Mouse (Mus musculus): ENCODE data around the gene Ralb. TPM values are rescaled to one million over a fixed set of nuclear protein-coding genes. Genes with fewer than 3 reads are reported as not detected.

The Ralb gene
- polyA plus RNA-seq, 1 experiment from 2014 or later, result 174 TPM

DNA sequence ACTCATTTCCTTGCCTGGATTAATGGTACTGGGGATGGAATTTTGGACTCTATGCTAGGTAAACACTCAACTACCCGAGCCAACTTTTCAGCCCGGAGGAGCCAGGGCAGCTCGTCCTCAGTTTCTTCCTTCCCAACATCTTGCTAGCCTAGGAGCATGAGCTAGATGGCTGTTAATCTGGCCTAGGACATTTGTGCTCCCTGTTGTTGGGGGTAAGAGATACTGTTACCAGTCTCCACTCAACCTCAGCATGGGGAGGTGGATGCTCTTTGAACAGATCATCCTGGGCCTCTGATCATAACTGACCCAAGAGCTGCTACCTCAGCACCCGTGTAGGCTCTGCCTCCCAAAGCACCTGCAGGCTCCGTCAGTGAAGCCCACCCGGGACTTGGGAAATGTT, 38.7 kb upstream of the Ralb start:
- Histone ChIP-seq H3K27me3 (ENCODE audit: insufficient read depth, low read length) (no peaks in the 10 kb centered on the region), H3K27ac (ENCODE audit: low read length) (no peak overlapping the region), H3K4me2 (replicated peaks; ENCODE audit: low read depth, low read length) (no peak overlapping the region), H3K9ac (replicated peaks; ENCODE audit: low read length) (no peak overlapping the region), H3K9me3 (ENCODE audit: low read length) (no peaks in the 10 kb centered on the region), H3K4me1 (ENCODE audit: insufficient read depth, low read length) (peaks cover 4% of the 10 kb centered on the region; the same call in 1 of the 2 replicates), H3K4me3 (ENCODE audit: low read length) (no peak overlapping the region), H3K36me3 (ENCODE audit: insufficient read depth, low read length) (peaks cover 12% of the 10 kb centered on the region)
- WGBS, result 91% methylated on average over 6 of the region's 6 CpGs
- no peak for ATAC-seq (ENCODE audit: low FRiP score, low TSS enrichment)

DNA sequence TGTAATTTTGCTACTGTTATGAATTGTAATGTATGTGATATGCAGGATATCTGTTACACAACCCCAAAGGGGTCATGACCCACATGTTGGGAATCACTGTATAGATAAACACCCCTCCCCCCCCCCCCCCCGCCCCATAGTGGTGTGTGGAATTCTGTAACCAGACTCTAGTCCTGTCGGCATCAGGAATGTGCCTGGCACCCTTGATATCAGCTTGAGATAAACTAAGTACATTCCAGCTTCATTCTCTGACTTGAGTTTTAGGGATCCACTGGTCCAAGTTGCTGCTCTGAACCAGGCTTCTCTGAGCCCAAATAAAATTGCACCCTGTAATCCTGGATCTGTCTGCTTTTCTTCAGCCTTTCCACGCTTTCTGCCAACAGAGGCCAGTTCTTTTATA, 37.0 kb upstream of the Ralb start:
- 41% methylated on average over 3 of the region's 3 CpGs for WGBS
- Histone ChIP-seq H3K4me2 (replicated peaks; ENCODE audit: low read depth, low read length) (no peak overlapping the region), H3K9me3 (ENCODE audit: low read length) (no peaks in the 10 kb centered on the region), H3K27me3 (ENCODE audit: insufficient read depth, low read length) (no peaks in the 10 kb centered on the region), H3K27ac (ENCODE audit: low read length) (no peak overlapping the region), H3K4me1 (ENCODE audit: insufficient read depth, low read length) (peaks cover 4% of the 10 kb centered on the region; the same call in 1 of the 2 replicates), H3K36me3 (ENCODE audit: insufficient read depth, low read length) (peaks cover under 1% of the 10 kb centered on the region; the same call in 1 of the 2 replicates), H3K9ac (replicated peaks; ENCODE audit: low read length) (no peak overlapping the region), H3K4me3 (ENCODE audit: low read length) (no peak overlapping the region)
- ATAC-seq (ENCODE audit: low FRiP score, low TSS enrichment), result no peak

DNA sequence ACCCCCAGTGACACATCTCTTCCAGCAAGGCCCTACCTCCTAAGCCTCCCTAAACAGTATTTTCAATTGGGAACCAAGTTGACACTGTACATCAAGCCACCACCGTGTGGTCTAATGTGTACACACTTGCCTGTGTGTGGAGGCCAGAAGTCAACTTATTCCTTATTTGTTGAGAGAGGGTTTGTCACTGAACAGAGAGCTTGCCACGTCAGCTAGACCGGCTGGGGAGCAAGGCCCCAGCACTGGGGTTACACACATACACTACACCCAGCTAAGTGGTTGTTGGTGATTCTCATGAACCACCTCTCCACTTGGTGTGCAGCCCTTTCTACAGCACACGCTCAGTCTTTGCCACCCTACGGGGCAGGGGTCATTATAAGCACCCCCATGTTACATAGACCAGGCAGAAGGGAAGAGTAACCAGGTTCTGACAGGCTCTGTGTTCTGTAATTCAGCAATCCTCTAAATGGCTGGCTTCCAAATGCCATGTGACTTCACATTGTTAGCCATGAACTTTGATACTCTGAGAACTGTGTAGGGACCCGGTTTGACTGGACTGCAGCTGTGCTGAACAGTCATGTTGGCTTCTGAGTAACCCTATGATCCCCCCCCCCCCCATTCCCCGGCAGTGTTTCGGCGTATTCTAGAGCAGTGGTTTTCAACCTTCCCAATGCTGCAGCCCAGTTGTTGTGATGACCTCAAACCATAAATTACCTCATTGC, 36.4 kb upstream of the Ralb start:
- ATAC-seq (ENCODE audit: low FRiP score, low TSS enrichment), result peak; percentile 80
- Histone ChIP-seq H3K9ac (replicated peaks; ENCODE audit: low read length) (no peak overlapping the region), H3K4me1 (ENCODE audit: insufficient read depth, low read length) (peaks cover 4% of the 10 kb centered on the region; the same call in 1 of the 2 replicates), H3K9me3 (ENCODE audit: low read length) (no peaks in the 10 kb centered on the region), H3K27ac (ENCODE audit: low read length) (peak overlapping the region; percentile 32; the same call in 1 of the 2 replicates), H3K27me3 (ENCODE audit: insufficient read depth, low read length) (no peaks in the 10 kb centered on the region), H3K4me3 (ENCODE audit: low read length) (no peak overlapping the region), H3K36me3 (ENCODE audit: insufficient read depth, low read length) (no peaks in the 10 kb centered on the region; the same call in 1 of the 2 replicates), H3K4me2 (replicated peaks; ENCODE audit: low read depth, low read length) (no peak overlapping the region)
- 61% methylated on average over 9 of the region's 9 CpGs for WGBS

DNA sequence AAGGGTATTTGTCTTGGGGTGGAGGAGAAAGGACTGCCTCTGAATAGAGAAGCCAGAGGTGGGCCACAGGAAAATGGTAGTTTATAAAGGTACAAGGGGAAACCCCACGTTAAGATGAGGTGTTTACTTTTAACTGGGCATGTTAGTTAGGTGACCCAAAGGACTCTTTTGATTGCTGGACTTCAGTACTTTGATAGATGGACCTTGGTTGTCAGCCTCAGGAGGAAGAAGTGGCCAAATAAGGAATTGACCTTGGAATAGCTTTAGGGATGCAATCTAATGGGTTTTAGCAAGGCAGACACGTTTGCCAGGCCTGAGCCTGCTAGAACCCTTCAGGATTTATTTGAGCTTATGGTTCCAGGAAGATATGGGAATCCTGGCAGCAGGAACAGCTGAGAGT, 34.7 kb upstream of the Ralb start:
- WGBS, result 71% methylated on average over 2 of the region's 2 CpGs

DNA sequence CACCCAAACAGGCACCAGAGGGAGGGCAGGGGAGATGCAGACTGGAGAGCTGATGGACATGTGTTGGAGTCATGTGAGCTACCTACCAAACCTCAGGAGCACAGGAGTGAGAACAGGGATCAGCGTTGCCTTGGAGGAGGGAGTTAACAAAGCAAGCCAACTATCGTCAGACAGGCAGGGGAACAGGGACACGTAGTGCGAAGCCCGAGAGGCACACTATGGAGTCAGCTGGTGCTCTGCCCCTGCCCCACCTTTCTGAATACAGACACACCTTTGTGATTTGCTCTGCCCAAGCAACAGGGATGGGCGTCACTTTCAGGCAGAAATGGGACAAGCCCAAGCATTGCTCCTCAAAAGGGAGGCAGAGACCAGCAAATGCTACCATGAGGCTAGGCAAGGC, 33.1 kb upstream of the Ralb start:
- no peaks in the 10 kb centered on the region for H3K9me3 ChIP-seq (ENCODE audit: low read length)
- H3K4me2 ChIP-seq (replicated peaks; ENCODE audit: low read depth, low read length), result no peak overlapping the region
- no peak overlapping the region for H3K27ac ChIP-seq (ENCODE audit: low read length)
- ATAC-seq (ENCODE audit: low FRiP score, low TSS enrichment), result no peak
- peaks cover 4% of the 10 kb centered on the region; the same call in 1 of the 2 replicates for H3K4me1 ChIP-seq (ENCODE audit: insufficient read depth, low read length)
- no peaks in the 10 kb centered on the region; the same call in 1 of the 2 replicates for H3K36me3 ChIP-seq (ENCODE audit: insufficient read depth, low read length)
- H3K4me3 ChIP-seq (ENCODE audit: low read length), result no peak overlapping the region
- 90% methylated on average over 6 of the region's 6 CpGs for WGBS
- H3K27me3 ChIP-seq (ENCODE audit: insufficient read depth, low read length), result no peaks in the 10 kb centered on the region
- no peak overlapping the region for H3K9ac ChIP-seq (replicated peaks; ENCODE audit: low read length)

More for the DNA sequence above, 34.7 kb upstream of the Ralb start:
- no peak overlapping the region for H3K4me3 ChIP-seq (ENCODE audit: low read length)
- no peak overlapping the region for H3K27ac ChIP-seq (ENCODE audit: low read length)
- no peaks in the 10 kb centered on the region; the same call in none of the 2 replicates for H3K36me3 ChIP-seq (ENCODE audit: insufficient read depth, low read length)
- H3K27me3 ChIP-seq (ENCODE audit: insufficient read depth, low read length), result no peaks in the 10 kb centered on the region
- H3K9ac ChIP-seq (replicated peaks; ENCODE audit: low read length), result no peak overlapping the region
- ATAC-seq (ENCODE audit: low FRiP score, low TSS enrichment), result no peak
- H3K4me1 ChIP-seq (ENCODE audit: insufficient read depth, low read length), result peaks cover 4% of the 10 kb centered on the region; the same call in 1 of the 2 replicates
- H3K9me3 ChIP-seq (ENCODE audit: low read length), result no peaks in the 10 kb centered on the region
- no peak overlapping the region for H3K4me2 ChIP-seq (replicated peaks; ENCODE audit: low read depth, low read length)

DNA sequence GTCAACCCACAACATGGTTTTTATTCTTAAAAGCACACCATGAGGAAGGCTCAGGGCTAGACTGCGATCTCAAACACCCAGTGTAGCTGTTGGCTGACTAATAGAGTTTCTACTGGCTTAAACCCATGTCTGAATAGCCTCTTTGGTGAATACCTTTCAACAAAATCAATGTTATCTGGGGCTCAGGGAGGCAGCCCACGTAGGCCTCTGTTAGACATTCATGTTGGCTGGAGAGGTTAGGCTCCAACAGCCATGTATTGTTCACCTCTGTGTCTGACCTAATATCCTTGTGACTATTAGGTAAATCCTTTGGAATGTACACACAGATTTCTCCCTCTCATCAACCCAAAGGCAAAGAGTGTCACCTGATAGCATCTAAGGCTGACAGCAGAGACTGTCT, 31.5 kb upstream of the Ralb start:
- Histone ChIP-seq H3K9ac (replicated peaks; ENCODE audit: low read length) (no peak overlapping the region), H3K9me3 (ENCODE audit: low read length) (no peaks in the 10 kb centered on the region), H3K4me1 (ENCODE audit: insufficient read depth, low read length) (no peaks in the 10 kb centered on the region), H3K36me3 (ENCODE audit: insufficient read depth, low read length) (no peaks in the 10 kb centered on the region; the same call in 1 of the 2 replicates), H3K27ac (ENCODE audit: low read length) (no peak overlapping the region), H3K27me3 (ENCODE audit: insufficient read depth, low read length) (no peaks in the 10 kb centered on the region), H3K4me3 (ENCODE audit: low read length) (no peak overlapping the region), H3K4me2 (replicated peaks; ENCODE audit: low read depth, low read length) (no peak overlapping the region)
- ATAC-seq (ENCODE audit: low FRiP score, low TSS enrichment), result no peak
- WGBS, result 83% methylated on average over 2 of the region's 2 CpGs

DNA sequence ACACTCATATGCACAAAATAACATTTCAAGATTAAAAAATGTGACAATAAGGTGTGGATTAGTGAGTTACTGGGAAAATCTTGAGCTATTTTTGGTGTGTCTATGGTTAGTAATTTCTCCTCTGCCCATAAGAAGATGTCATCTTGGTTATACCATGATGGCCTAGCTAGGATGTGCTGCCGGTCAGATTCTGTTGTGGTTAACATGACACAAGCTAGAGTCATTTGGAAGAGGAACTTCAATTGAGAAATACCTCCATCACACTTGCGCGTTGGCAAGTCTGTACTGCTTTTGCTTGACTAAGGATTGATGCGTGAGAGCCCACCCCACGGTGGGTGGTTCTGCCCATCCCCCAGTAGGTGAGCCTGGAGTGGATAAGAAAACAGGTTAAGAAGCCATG, 29.7 kb upstream of the Ralb start:
- H3K9me3 ChIP-seq (ENCODE audit: low read length), result peaks cover 1% of the 10 kb centered on the region; the same call in 1 of the 2 replicates
- H3K4me3 ChIP-seq (ENCODE audit: low read length), result no peak overlapping the region
- H3K36me3 ChIP-seq (ENCODE audit: insufficient read depth, low read length), result peaks cover 3% of the 10 kb centered on the region
- no peak overlapping the region for H3K27ac ChIP-seq (ENCODE audit: low read length)
- no peak overlapping the region for H3K4me2 ChIP-seq (replicated peaks; ENCODE audit: low read depth, low read length)
- H3K4me1 ChIP-seq (ENCODE audit: insufficient read depth, low read length), result no peaks in the 10 kb centered on the region
- ATAC-seq (ENCODE audit: low FRiP score, low TSS enrichment), result no peak
- H3K27me3 ChIP-seq (ENCODE audit: insufficient read depth, low read length), result no peaks in the 10 kb centered on the region
- 97% methylated on average over 5 of the region's 5 CpGs for WGBS
- H3K9ac ChIP-seq (replicated peaks; ENCODE audit: low read length), result no peak overlapping the region

DNA sequence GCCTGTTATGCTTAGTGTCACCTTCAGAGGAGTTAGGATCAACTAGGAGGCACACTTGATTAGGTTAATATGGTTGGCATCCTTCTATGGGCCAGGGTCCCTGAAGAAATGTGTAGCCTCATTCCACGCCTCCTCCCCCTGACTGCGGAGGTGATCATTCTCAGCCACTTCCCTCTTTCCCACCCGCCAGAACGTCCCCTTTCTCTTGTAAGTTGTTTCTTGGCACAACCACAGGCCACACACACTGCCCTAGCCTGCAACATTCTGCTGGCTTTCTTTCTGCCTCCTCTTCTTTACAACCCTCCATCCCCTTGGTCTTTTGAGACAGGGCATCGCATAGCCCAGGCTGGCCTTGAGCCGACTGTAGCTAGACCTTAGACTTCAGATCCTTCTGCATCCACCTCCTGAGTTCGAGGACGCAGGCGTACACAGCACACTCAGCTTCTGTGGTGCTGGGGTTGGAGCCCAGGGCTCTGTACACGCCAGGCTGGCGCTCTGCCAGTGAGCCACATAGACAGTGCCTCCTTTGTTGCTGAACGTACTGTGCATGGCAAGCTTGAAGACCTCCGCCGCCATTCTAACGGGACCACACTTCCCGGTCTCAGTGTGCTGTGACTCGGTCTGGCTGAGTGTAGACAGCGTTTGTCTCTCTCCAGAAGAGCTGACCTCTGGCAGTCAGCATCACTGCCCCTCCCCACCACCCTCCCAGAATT, 28.7 kb upstream of the Ralb start:
- Histone ChIP-seq H3K4me2 (replicated peaks; ENCODE audit: low read depth, low read length) (no peak overlapping the region), H3K9me3 (ENCODE audit: low read length) (peaks cover 12% of the 10 kb centered on the region), H3K27ac (ENCODE audit: low read length) (no peak overlapping the region), H3K4me1 (ENCODE audit: insufficient read depth, low read length) (no peaks in the 10 kb centered on the region), H3K36me3 (ENCODE audit: insufficient read depth, low read length) (peaks cover 14% of the 10 kb centered on the region), H3K9ac (replicated peaks; ENCODE audit: low read length) (no peak overlapping the region), H3K4me3 (ENCODE audit: low read length) (no peak overlapping the region), H3K27me3 (ENCODE audit: insufficient read depth, low read length) (no peaks in the 10 kb centered on the region)
- 0 out of 2 replicates have a peak, but pooled peaks have one; percentile 36 for ATAC-seq (ENCODE audit: low FRiP score, low TSS enrichment)
- WGBS, result 91% methylated on average over 18 of the region's 18 CpGs

DNA sequence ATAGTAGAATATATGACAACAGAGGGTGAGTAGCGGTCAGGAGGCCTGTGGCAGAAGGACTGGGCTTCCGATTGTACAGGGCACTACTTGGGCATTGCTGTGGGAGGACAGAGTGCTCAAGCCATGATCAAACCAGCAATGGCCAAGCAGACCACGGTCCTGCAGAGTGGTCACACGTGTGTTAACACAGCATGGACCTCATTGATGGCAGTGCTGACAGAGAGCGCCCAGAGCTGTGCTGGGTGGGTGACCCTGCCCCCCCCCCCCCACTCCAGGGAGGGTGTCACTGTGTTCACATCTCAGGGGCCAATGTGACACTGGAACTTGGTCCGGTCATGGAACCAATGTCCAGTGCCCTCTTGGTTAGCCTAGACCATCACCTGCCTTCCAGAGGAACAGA, 27.6 kb upstream of the Ralb start:
- H3K4me1 ChIP-seq (ENCODE audit: insufficient read depth, low read length), result no peaks in the 10 kb centered on the region
- ATAC-seq (ENCODE audit: low FRiP score, low TSS enrichment), result no peak; the same call in 1 of the 2 replicates
- H3K9me3 ChIP-seq (ENCODE audit: low read length), result peaks cover 18% of the 10 kb centered on the region
- H3K27me3 ChIP-seq (ENCODE audit: insufficient read depth, low read length), result no peaks in the 10 kb centered on the region
- no peak overlapping the region for H3K27ac ChIP-seq (ENCODE audit: low read length)
- 96% methylated on average over 6 of the region's 6 CpGs for WGBS
- no peak overlapping the region for H3K4me3 ChIP-seq (ENCODE audit: low read length)
- no peak overlapping the region for H3K4me2 ChIP-seq (replicated peaks; ENCODE audit: low read depth, low read length)
- H3K9ac ChIP-seq (replicated peaks; ENCODE audit: low read length), result no peak overlapping the region
- H3K36me3 ChIP-seq (ENCODE audit: insufficient read depth, low read length), result peaks cover 22% of the 10 kb centered on the region

DNA sequence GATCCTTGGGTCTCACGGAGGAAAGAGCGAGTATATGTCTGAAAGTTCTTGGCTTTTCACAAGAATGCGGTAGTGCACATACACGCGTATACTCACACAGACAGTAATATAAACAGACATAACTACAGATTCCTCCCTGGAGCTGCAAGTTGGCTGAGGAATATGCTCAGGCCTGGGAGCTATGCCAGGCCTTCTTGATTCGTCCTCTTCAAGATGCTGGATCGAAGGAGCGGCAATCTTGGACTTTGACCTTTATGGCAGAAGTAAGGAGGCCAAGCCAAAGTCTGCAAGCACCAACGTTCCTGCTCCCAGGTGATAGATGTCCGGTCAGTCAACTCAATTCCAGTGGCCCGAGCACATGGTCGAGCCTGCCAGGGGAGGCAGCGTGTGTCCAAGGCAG, 26.3 kb upstream of the Ralb start:
- peaks cover 29% of the 10 kb centered on the region for H3K36me3 ChIP-seq (ENCODE audit: insufficient read depth, low read length)

More for the DNA sequence above, 26.3 kb upstream of the Ralb start:
- Histone ChIP-seq H3K4me1 (ENCODE audit: insufficient read depth, low read length) (peaks cover 10% of the 10 kb centered on the region), H3K9ac (replicated peaks; ENCODE audit: low read length) (no peak overlapping the region), H3K27ac (ENCODE audit: low read length) (no peak overlapping the region), H3K4me2 (replicated peaks; ENCODE audit: low read depth, low read length) (no peak overlapping the region), H3K27me3 (ENCODE audit: insufficient read depth, low read length) (no peaks in the 10 kb centered on the region), H3K4me3 (ENCODE audit: low read length) (no peak overlapping the region), H3K9me3 (ENCODE audit: low read length) (peaks cover 25% of the 10 kb centered on the region)
- WGBS, result 85% methylated on average over 13 of the region's 13 CpGs
- no peak for ATAC-seq (ENCODE audit: low FRiP score, low TSS enrichment)
